Mouse (Mus musculus): ENCODE data around the gene Acvrl1. TPM values are rescaled to one million over a fixed set of nuclear protein-coding genes. Genes with fewer than 3 reads are reported as not detected.

Acvrl1 gene
- polyA plus RNA-seq, 1 experiment from 2014 or later, result 13.5 TPM

DNA sequence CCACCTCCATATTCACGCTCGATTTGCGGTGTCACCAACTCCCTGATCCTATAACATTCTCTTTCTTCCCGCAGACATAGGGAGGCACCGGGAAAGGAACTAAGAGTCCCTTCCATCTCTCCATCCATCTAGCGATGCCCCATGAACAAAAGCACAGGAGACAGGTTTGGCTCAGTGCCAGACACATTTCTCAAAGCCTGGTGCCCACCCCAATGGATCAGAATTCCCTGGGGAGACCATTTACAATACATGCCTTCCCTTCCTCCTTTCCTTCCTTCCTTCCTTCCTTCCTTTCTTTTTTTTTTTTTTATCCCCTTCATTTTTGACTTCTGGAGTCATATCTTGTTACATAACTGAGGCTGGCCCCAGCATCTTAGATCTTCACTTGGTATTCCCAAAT, 3.7 kb downstream of the Acvrl1 start:
- H3K27me3 ChIP-seq (replicated peaks; ENCODE audit: control insufficient read depth, insufficient read depth, low read length), result peaks cover 9% of the 10 kb centered on the region; the same call in 1 of the 2 replicates
- WGBS, result 68% methylated on average over 6 of the region's 6 CpGs
- H3K4me2 ChIP-seq (ENCODE audit: low read depth, low read length), result no peak overlapping the region
- no peak overlapping the region for H3K27ac ChIP-seq (replicated peaks; ENCODE audit: low read depth, low read length)
- H3K4me1 ChIP-seq (ENCODE audit: control insufficient read depth, insufficient read depth, low read length), result peaks cover 43% of the 10 kb centered on the region
- no peak overlapping the region for H3K9ac ChIP-seq (ENCODE audit: low read depth, low read length)
- H3K36me3 ChIP-seq (ENCODE audit: control insufficient read depth, insufficient read depth, low read length), result no peaks in the 10 kb centered on the region
- H3K9me3 ChIP-seq (ENCODE audit: control insufficient read depth, low read length), result no peaks in the 10 kb centered on the region
- ATAC-seq (ENCODE audit: low read depth), result no peak
- no peak for DNase-seq (ENCODE audit: low spot score)
- H3K4me3 ChIP-seq (ENCODE audit: low read depth, low read length), result no peak overlapping the region

DNA sequence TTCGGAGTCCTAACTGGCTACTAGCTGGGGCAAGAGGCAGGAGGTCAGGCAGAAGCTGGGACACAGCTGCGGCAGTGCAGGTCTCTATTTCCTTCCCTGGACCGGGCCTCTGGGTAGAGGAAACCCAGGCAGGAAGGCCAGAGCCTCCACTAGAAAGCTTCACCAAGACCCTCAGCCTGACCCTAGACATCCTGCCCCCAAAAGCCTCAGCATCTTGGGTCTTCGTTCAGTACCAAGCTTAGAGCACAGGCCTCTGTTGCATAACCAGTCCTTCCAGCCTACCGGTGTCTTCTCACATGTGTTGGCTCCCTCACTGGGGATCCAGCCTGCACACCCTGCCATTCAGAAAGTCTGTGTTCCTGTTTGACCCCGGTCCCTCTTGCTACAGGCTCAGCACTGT, 4.4 kb downstream of the Acvrl1 start:
- Histone ChIP-seq H3K4me2 (ENCODE audit: low read depth, low read length) (no peak overlapping the region), H3K27ac (replicated peaks; ENCODE audit: low read depth, low read length) (0 out of 2 replicates have a peak overlapping the region, but pooled peaks have one; percentile 6), H3K9ac (ENCODE audit: low read depth, low read length) (no peak overlapping the region), H3K4me1 (ENCODE audit: control insufficient read depth, insufficient read depth, low read length) (peaks cover 43% of the 10 kb centered on the region), H3K27me3 (replicated peaks; ENCODE audit: control insufficient read depth, insufficient read depth, low read length) (peaks cover 9% of the 10 kb centered on the region; the same call in 1 of the 2 replicates), H3K9me3 (ENCODE audit: control insufficient read depth, low read length) (no peaks in the 10 kb centered on the region), H3K36me3 (ENCODE audit: control insufficient read depth, insufficient read depth, low read length) (no peaks in the 10 kb centered on the region), H3K4me3 (ENCODE audit: low read depth, low read length) (no peak overlapping the region)
- DNase-seq (ENCODE audit: low spot score) (no peak), ATAC-seq (ENCODE audit: low read depth) (no peak)
- 63% methylated on average over 6 of the region's 6 CpGs for WGBS

DNA sequence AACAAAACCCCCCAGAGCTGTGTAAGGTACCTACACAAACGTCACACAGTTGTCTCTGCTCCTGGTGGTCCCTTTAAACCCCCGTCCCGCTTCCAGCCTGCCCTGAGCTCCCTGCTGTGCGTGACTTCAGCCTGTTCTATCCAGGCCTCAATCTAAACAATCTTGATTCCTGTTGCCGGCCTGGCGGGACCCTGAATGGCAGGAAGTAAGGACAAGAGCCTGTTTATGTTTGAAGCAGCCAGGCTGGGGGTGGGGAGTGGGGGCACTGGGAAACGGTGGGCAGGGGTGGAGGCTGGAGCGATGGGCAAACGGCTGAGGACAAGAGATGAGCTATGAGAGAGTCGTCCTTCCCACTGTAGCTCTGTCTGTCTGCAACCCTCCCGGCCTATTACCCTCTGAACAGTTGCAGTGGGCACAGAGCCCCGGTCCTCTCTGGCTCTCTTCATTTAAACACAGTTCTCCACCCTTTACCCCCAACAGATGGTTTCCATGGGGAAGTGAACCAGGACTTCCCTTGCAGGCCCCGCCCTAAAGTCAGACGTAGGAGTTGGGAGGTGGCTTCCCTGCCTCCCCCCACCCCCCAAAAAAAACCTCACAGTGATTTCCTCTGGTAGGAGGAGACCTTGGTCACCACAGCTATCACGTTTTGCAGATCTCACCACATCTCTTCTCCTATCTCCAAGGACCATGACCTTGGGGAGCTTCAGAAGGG, 5.8 kb downstream of the Acvrl1 start:
- H3K4me1 ChIP-seq (ENCODE audit: control insufficient read depth, insufficient read depth, low read length), result peaks cover 30% of the 10 kb centered on the region
- H3K9ac ChIP-seq (ENCODE audit: low read depth, low read length), result peak overlapping the region; percentile 37; the same call in 1 of the 2 replicates
- ATAC-seq (ENCODE audit: low read depth), result no peak; the same call in 1 of the 2 replicates
- peak overlapping the region; percentile 16; the same call in 1 of the 2 replicates for H3K4me3 ChIP-seq (ENCODE audit: low read depth, low read length)
- no peaks in the 10 kb centered on the region for H3K36me3 ChIP-seq (ENCODE audit: control insufficient read depth, insufficient read depth, low read length)
- H3K4me2 ChIP-seq (ENCODE audit: low read depth, low read length), result peak overlapping the region; percentile 45
- H3K9me3 ChIP-seq (ENCODE audit: control insufficient read depth, low read length), result no peaks in the 10 kb centered on the region
- H3K27me3 ChIP-seq (replicated peaks; ENCODE audit: control insufficient read depth, insufficient read depth, low read length), result peaks cover 9% of the 10 kb centered on the region; the same call in 1 of the 2 replicates
- DNase-seq (ENCODE audit: low spot score), result peak; percentile 71
- H3K27ac ChIP-seq (replicated peaks; ENCODE audit: low read depth, low read length), result peak overlapping the region; percentile 75
- 15% methylated on average over 15 of the region's 15 CpGs for WGBS

- WGBS, result 44% methylated on average over 7 of the region's 8 CpGs
- H3K9ac ChIP-seq (ENCODE audit: low read depth, low read length), result no peak overlapping the region
- H3K27ac ChIP-seq (replicated peaks; ENCODE audit: low read depth, low read length), result peak overlapping the region; percentile 75; the same call in 1 of the 2 replicates
- H3K4me3 ChIP-seq (ENCODE audit: low read depth, low read length), result no peak overlapping the region
- peaks cover 36% of the 10 kb centered on the region for H3K4me1 ChIP-seq (ENCODE audit: control insufficient read depth, insufficient read depth, low read length)
- H3K4me2 ChIP-seq (ENCODE audit: low read depth, low read length), result peak overlapping the region; percentile 45
- no peak for DNase-seq (ENCODE audit: low spot score)
- no peak for ATAC-seq (ENCODE audit: low read depth)
- H3K9me3 ChIP-seq (ENCODE audit: control insufficient read depth, low read length), result no peaks in the 10 kb centered on the region
- no peaks in the 10 kb centered on the region for H3K27me3 ChIP-seq (replicated peaks; ENCODE audit: control insufficient read depth, insufficient read depth, low read length)
- H3K36me3 ChIP-seq (ENCODE audit: control insufficient read depth, insufficient read depth, low read length), result no peaks in the 10 kb centered on the region
Observed at GRCm38 (mm10) chr15:101135405-101135804, 7.1 kb downstream of the Acvrl1 start.

- Histone ChIP-seq H3K27me3 (replicated peaks; ENCODE audit: control insufficient read depth, insufficient read depth, low read length) (no peaks in the 10 kb centered on the region), H3K4me3 (ENCODE audit: low read depth, low read length) (no peak overlapping the region), H3K4me1 (ENCODE audit: control insufficient read depth, insufficient read depth, low read length) (peaks cover 30% of the 10 kb centered on the region), H3K4me2 (ENCODE audit: low read depth, low read length) (no peak overlapping the region), H3K9me3 (ENCODE audit: control insufficient read depth, low read length) (no peaks in the 10 kb centered on the region), H3K36me3 (ENCODE audit: control insufficient read depth, insufficient read depth, low read length) (no peaks in the 10 kb centered on the region), H3K27ac (replicated peaks; ENCODE audit: low read depth, low read length) (no peak overlapping the region), H3K9ac (ENCODE audit: low read depth, low read length) (no peak overlapping the region)
- ATAC-seq (ENCODE audit: low read depth) (no peak), DNase-seq (ENCODE audit: low spot score) (no peak)
- WGBS, result 83% methylated on average over 11 of the region's 11 CpGs
Observed at GRCm38 (mm10) chr15:101137455-101137854, 9.1 kb downstream of the Acvrl1 start.

DNA sequence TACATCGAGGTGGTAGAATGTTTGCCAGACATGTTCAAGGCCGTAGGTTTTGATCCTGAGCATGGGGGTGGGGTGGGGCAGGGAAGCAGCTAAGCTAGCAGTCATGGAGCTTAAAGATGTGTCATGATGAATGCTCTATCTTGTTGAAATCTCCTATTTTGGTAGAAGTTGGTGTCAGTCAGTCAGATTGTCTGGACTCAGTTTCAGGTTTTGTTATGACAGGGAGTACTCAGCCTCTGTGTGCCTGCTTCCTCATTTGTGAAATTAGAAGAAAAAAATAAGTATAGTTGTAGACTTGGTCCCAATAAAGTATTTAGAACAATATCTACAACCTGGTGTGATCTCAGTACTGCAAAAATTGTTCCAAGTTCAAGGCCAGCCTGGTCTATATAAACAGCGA, 10.4 kb downstream of the Acvrl1 start:
- no peak for DNase-seq (ENCODE audit: low spot score)
- Histone ChIP-seq H3K27me3 (replicated peaks; ENCODE audit: control insufficient read depth, insufficient read depth, low read length) (no peaks in the 10 kb centered on the region), H3K9ac (ENCODE audit: low read depth, low read length) (no peak overlapping the region), H3K4me1 (ENCODE audit: control insufficient read depth, insufficient read depth, low read length) (peaks cover 35% of the 10 kb centered on the region), H3K36me3 (ENCODE audit: control insufficient read depth, insufficient read depth, low read length) (no peaks in the 10 kb centered on the region), H3K27ac (replicated peaks; ENCODE audit: low read depth, low read length) (no peak overlapping the region), H3K4me3 (ENCODE audit: low read depth, low read length) (no peak overlapping the region), H3K4me2 (ENCODE audit: low read depth, low read length) (no peak overlapping the region), H3K9me3 (ENCODE audit: control insufficient read depth, low read length) (no peaks in the 10 kb centered on the region)
- WGBS, result 72% methylated on average over 3 of the region's 3 CpGs
- ATAC-seq (ENCODE audit: low read depth), result no peak

DNA sequence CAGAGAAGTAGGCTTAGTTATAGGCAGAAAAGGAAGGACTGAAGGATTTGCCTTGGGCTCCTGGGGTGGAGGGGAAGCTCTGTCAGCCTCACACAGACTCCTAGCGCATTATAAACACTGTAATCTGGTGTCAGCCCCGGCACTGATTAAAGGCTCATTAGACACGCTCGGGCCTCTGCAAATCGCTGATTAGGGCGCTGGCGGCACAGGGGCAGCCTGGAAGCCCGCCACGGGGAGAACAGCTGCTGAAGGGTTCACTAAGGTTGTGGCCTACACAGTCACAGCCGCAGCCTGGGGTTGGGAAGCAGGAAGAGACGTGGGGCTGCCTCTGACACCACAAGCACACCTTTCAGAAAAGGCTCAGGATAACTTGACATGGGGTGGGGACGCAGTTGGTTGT, 11.6 kb downstream of the Acvrl1 start:
- H3K4me3 ChIP-seq (ENCODE audit: low read depth, low read length), result no peak overlapping the region
- no peaks in the 10 kb centered on the region for H3K9me3 ChIP-seq (ENCODE audit: control insufficient read depth, low read length)
- peak; percentile 73 for DNase-seq (ENCODE audit: low spot score)
- WGBS, result 11% methylated on average over 12 of the region's 12 CpGs
- H3K27me3 ChIP-seq (replicated peaks; ENCODE audit: control insufficient read depth, insufficient read depth, low read length), result no peaks in the 10 kb centered on the region
- H3K4me2 ChIP-seq (ENCODE audit: low read depth, low read length), result no peak overlapping the region
- H3K9ac ChIP-seq (ENCODE audit: low read depth, low read length), result no peak overlapping the region
- no peaks in the 10 kb centered on the region for H3K36me3 ChIP-seq (ENCODE audit: control insufficient read depth, insufficient read depth, low read length)
- H3K4me1 ChIP-seq (ENCODE audit: control insufficient read depth, insufficient read depth, low read length), result peaks cover 40% of the 10 kb centered on the region
- ATAC-seq (ENCODE audit: low read depth), result no peak
- H3K27ac ChIP-seq (replicated peaks; ENCODE audit: low read depth, low read length), result peak overlapping the region; percentile 24

GRCm38 (mm10) chr15:101140587-101140986, 12.3 kb downstream of the Acvrl1 start:
- Histone ChIP-seq H3K27ac (replicated peaks; ENCODE audit: low read depth, low read length) (peak overlapping the region; percentile 24), H3K36me3 (ENCODE audit: control insufficient read depth, insufficient read depth, low read length) (no peaks in the 10 kb centered on the region), H3K4me2 (ENCODE audit: low read depth, low read length) (0 out of 2 replicates have a peak overlapping the region, but pooled peaks have one; percentile 0), H3K4me3 (ENCODE audit: low read depth, low read length) (no peak overlapping the region), H3K9me3 (ENCODE audit: control insufficient read depth, low read length) (no peaks in the 10 kb centered on the region), H3K27me3 (replicated peaks; ENCODE audit: control insufficient read depth, insufficient read depth, low read length) (no peaks in the 10 kb centered on the region), H3K4me1 (ENCODE audit: control insufficient read depth, insufficient read depth, low read length) (peaks cover 45% of the 10 kb centered on the region), H3K9ac (ENCODE audit: low read depth, low read length) (no peak overlapping the region; the same call in 1 of the 2 replicates)
- 43% methylated on average over 6 of the region's 6 CpGs for WGBS
- ATAC-seq (ENCODE audit: low read depth) (no peak), DNase-seq (ENCODE audit: low spot score) (no peak)
